Mouse (Mus musculus) testis, adult 2 months (tissue): ENCODE measurements at regions not wholly inside any gene's neighbourhood (a gene's known extent, or its start where the extent isn't known, plus 50 kb on each side); places are given as distances from the start of the nearest gene placed in this dataset.
"Not testable (repeated sequence)": the region's sequence is repeated elsewhere in the genome, so short reads cannot be mapped to it uniquely, and the experiment has no call there.

ENCODE experiments used
- H3K27ac ChIP-seq: fragments of 200-500 bp; 2 replicates; pipeline ENCODE4 v1.5.1; 2012; ENCODE audit warnings: low read depth, low read length; ENCODE audit not compliant: control insufficient read depth, insufficient read depth
- H3K27me3 ChIP-seq: fragments of 200-500 bp; 2 replicates; pipeline ENCODE4 v1.6.1; 2012; ENCODE audit warnings: mild to moderate bottlenecking, low read length, moderate library complexity; ENCODE audit not compliant: control insufficient read depth, insufficient read depth
- H3K36me3 ChIP-seq: fragments of 200-500 bp; 2 replicates; pipeline ENCODE4 v1.6.1; 2012; ENCODE audit warnings: mild to moderate bottlenecking, low read length; ENCODE audit not compliant: control insufficient read depth, insufficient read depth
- H3K4me1 ChIP-seq: fragments of 200-500 bp; 2 replicates; pipeline ENCODE4 v1.6.1; 2012; ENCODE audit warnings: low read length; ENCODE audit not compliant: control insufficient read depth, insufficient read depth
- H3K4me3 ChIP-seq: fragments of 200-500 bp; 2 replicates; pipeline ENCODE4 v1.5.1; 2012; ENCODE audit warnings: low read depth, mild to moderate bottlenecking, low read length, moderate library complexity, mixed read lengths; ENCODE audit not compliant: control insufficient read depth
- CTCF ChIP-seq: fragments of 200-500 bp; IDR thresholded peaks from 2 replicates; pipeline ENCODE4 v1.5.1; 2012; ENCODE audit warnings: low read depth, mild to moderate bottlenecking, inconsistent platforms, low read length, moderate library complexity; ENCODE audit not compliant: control insufficient read depth, insufficient read depth, insufficient replicate concordance
- POLR2A ChIP-seq: fragments of 200-500 bp; IDR thresholded peaks from 2 replicates; pipeline ENCODE4 v1.6.1; 2012; ENCODE audit warnings: low read depth, mild to moderate bottlenecking, inconsistent platforms, low read length, moderate library complexity; ENCODE audit not compliant: control insufficient read depth

GRCm38 (mm10) chr1:154040907-154041306 lies 140.9 kb upstream of the Teddm2 start:
- H3K36me3 ChIP-seq, result no peaks in the 10 kb centered on the region
- no peaks in the 10 kb centered on the region for H3K4me1 ChIP-seq
- H3K4me3 ChIP-seq, result no peak overlapping the region
- no peak overlapping the region for H3K27ac ChIP-seq
- TF ChIP-seq CTCF (no peak), POLR2A (no peak)
- no peaks in the 10 kb centered on the region for H3K27me3 ChIP-seq

DNA sequence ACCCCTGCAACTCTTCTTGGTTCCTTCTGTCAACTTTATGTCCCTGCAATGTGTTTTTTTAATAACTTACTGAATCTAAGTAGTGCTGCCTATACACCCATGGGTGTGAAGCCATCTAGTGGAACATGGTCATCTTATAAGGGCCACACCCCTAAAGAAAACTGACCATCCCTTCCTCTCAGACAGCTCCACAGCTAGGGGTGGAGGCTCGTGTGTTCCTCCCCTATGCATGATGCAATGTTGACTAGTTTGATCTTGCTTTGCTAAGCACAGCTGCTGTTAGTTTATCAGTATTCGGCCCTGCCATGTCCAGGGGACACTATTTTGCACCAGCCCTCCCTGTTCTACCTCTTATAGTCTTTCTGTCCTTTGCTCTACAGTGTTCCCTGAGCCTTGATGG lies 142.9 kb upstream of the Teddm2 start:
- H3K4me3 ChIP-seq, result no peak overlapping the region
- no peaks in the 10 kb centered on the region for H3K4me1 ChIP-seq
- no peaks in the 10 kb centered on the region for H3K36me3 ChIP-seq
- H3K27me3 ChIP-seq, result no peaks in the 10 kb centered on the region
- TF ChIP-seq CTCF, result no peak
- no peak for TF ChIP-seq POLR2A
- no peak overlapping the region for H3K27ac ChIP-seq

GRCm38 (mm10) chr1:154044712-154045111 lies 144.7 kb upstream of the Teddm2 start:
- H3K27me3 ChIP-seq, result no peaks in the 10 kb centered on the region
- no peak overlapping the region for H3K27ac ChIP-seq
- H3K36me3 ChIP-seq, result no peaks in the 10 kb centered on the region
- no peak for TF ChIP-seq CTCF
- TF ChIP-seq POLR2A, result no peak
- H3K4me3 ChIP-seq, result no peak overlapping the region
- H3K4me1 ChIP-seq, result no peaks in the 10 kb centered on the region

DNA sequence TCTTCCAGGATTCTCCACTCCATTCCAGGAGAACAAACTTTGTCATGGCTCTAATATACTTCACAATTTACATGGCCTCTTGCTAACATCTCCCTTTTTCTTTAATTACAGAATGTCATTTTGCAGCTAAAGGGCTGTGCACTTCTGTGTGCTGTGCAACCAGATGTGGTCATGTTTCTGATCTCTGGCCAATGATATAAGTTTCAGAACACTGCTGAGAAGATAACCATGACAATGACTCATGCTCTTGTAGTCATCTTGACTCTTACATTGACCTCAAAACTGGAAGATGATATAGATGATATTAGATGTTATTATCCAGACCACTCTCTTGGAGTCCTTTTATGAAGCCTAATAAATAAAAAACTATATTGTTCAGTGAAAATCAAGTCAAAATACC lies 145.9 kb upstream of the Teddm2 start:
- Histone ChIP-seq H3K4me1 (no peaks in the 10 kb centered on the region), H3K36me3 (no peaks in the 10 kb centered on the region), H3K4me3 (no peak overlapping the region), H3K27me3 (no peaks in the 10 kb centered on the region), H3K27ac (no peak overlapping the region)
- TF ChIP-seq CTCF (no peak), POLR2A (no peak)

DNA sequence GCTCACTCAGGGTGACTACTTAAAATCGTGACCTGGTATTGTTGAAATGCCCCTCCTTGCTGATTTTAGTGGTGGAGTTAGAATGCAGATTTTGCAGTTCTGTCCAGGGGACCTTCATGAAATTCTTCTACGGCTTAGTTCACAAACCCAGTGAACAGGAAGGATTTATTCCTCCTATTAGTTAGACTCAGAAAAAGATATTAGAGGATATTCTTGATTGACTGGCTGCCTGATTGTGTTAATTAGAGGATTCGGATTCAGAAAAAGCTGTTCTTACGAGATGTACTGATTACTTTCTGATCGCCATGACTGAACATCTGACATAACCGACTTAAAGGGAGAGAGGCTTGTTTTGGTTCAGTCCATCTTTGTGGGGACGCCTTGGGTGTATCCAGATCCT lies 147.3 kb upstream of the Zfp648 start:
- Histone ChIP-seq H3K36me3 (no peaks in the 10 kb centered on the region), H3K27ac (no peak overlapping the region), H3K27me3 (no peaks in the 10 kb centered on the region), H3K4me3 (no peak overlapping the region), H3K4me1 (no peaks in the 10 kb centered on the region)
- TF ChIP-seq CTCF (no peak), POLR2A (no peak)

DNA sequence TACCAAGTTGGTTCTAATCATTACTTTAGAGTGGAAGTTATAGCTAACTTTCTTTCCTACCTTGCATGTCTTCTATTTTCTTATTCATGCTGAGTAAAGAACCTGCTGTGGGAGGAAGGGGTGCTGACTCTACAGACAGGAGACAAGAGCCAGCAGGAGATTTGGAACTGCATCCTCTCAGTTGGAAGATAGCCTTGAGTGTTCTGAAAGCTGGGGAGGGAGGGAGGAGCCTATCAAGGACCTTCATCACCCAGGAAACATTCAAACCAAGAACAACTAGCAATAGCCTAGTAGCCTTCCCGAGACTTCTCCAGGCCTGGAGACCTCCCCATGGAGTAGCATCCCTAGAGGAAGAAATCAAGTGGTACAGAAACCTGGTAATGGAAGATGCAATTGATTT lies 146.1 kb upstream of the Zfp648 start:
- TF ChIP-seq POLR2A (no peak), CTCF (no peak)
- Histone ChIP-seq H3K4me3 (no peak overlapping the region), H3K27ac (no peak overlapping the region), H3K4me1 (no peaks in the 10 kb centered on the region), H3K36me3 (no peaks in the 10 kb centered on the region), H3K27me3 (no peaks in the 10 kb centered on the region)

DNA sequence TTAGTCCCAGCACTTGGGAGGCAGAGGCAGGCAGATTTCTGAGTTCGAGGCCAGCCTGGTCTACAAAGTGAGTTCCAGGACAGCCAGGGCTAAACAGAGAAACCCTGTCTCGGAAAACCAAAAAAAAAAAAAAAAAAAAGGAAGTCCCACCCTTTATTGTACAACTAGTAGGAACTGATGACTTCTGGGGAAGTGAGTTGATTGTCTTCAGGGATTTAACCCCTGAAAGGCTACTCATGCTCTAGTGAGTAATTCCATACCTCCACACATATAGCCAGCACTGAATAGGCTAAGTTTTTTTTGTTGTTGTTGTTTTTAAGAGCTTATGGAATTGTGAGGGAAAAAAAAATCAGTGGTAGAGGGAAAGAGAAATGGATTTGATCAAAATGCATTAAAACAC lies 139.6 kb upstream of the Zfp648 start:
- not testable (repeated sequence) for H3K27me3 ChIP-seq, H3K4me3 ChIP-seq, H3K27ac ChIP-seq, H3K36me3 ChIP-seq, H3K4me1 ChIP-seq

DNA sequence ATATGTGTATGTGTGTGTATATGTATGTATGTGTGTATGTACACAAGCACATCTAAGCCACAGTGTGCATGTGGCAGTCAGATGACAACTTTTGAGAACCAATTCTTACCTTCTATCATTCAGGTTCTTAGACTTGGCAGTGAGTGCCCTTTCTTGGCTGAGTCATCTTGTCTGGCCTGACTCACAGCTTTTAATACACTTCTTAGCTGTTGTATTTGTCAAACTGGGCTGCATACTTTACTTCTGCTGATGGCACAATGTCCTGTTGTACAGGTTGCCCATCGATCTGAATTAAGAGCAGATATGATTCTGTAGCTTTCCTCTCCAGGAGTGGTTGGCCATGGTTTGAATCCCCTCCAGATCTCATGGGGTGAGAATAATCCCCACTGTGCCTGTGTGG lies 139.1 kb upstream of the Zfp648 start:
- H3K4me3 ChIP-seq, result no peak overlapping the region
- H3K4me1 ChIP-seq, result no peaks in the 10 kb centered on the region; the same call in 1 of the 2 replicates
- no peaks in the 10 kb centered on the region for H3K27me3 ChIP-seq
- TF ChIP-seq CTCF (no peak), POLR2A (no peak)
- no peak overlapping the region for H3K27ac ChIP-seq
- H3K36me3 ChIP-seq, result no peaks in the 10 kb centered on the region
